Mouse (Mus musculus): Measurements from ENCODE around the gene Tex261. TPM values are rescaled to one million over a fixed set of nuclear protein-coding genes. Genes with fewer than 3 reads are reported as not detected.

Gene Tex261
- polyA plus RNA-seq, 1 experiment from 2014 or later: 66.0 TPM

DNA sequence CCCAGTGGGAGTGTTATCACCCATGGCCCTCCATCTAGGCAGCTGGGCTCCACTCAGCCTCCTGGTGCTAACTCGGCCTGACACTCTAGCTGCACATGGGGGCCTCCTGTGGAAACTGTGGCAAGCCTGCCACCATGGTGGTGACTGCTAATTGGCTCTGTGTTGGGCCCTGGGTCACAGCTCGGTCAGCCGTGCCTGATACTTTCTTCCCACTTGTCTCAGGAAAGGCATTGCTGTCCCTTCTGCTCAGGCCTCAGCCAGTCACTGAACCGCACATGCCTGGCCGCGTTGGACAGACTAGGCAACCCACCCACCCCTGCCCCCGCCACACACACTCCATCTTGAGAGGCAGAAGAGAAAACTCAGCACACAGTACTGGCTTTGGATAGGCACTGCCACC, 12.9 kb upstream of the Tex261 start:
- ATAC-seq: no peak
- 27% methylated on average over 5 of the region's 7 CpGs for WGBS
- peaks cover 3% of the 10 kb centered on the region; the same call in 1 of the 2 replicates for H3K4me1 ChIP-seq
- no peak overlapping the region for H3K27ac ChIP-seq
- H3K4me2 ChIP-seq: no peak overlapping the region
- no peaks in the 10 kb centered on the region for H3K36me3 ChIP-seq (ENCODE audit: poor library complexity, severe bottlenecking)
- no peaks in the 10 kb centered on the region for H3K9me3 ChIP-seq (replicated peaks)
- no peak overlapping the region for H3K4me3 ChIP-seq
- no peaks in the 10 kb centered on the region for H3K27me3 ChIP-seq
- no peak overlapping the region for H3K9ac ChIP-seq

DNA sequence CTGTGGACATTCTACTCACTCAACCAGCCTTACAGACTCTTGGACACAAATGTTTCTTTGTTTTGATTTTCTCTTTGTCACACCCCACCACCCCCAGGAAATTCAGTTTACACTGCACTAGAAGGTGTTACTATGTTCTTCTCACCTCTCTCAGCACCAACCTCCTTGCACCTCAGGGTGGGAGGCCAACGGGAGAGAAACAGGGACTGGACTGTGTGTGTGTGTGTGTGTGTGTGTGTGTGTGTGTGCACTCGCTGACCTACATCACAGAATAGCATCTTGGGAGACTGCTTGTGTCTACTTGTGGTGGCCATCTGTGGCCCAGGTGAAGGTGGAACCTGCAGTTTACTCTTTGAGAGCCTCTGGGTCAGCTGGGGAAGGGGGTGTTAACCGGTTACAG, 10.8 kb upstream of the Tex261 start:
- Histone ChIP-seq H3K9ac (no peak overlapping the region), H3K27ac (no peak overlapping the region), H3K4me2 (no peak overlapping the region), H3K4me1 (peaks cover 3% of the 10 kb centered on the region; the same call in 1 of the 2 replicates), H3K9me3 (replicated peaks) (no peaks in the 10 kb centered on the region), H3K27me3 (no peaks in the 10 kb centered on the region), H3K4me3 (no peak overlapping the region), H3K36me3 (ENCODE audit: poor library complexity, severe bottlenecking) (no peaks in the 10 kb centered on the region)
- no peak for ATAC-seq
- WGBS: 75% methylated on average over 3 of the region's 3 CpGs

DNA sequence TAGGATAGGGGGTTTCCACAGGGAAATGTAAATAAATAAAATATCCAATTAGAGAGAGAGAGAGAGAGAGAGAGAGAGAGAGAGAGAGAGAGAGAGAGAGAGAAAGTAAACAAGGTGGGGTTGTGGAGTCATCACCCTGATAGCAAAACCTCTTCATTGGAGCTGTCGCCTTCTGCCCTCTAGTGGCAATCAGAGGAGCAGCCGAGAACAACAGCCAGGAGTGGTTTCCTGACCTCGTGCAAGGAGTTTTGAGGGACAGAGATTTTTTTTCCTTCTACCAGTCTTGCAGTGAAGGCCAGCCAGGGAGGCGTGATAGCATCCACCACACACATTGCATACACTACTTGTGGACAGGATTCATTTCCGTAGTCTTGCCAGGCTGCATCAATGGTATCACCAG, 3.4 kb upstream of the Tex261 start:
- no peak overlapping the region for H3K9ac ChIP-seq
- no peak for ATAC-seq
- no peak overlapping the region for H3K4me2 ChIP-seq
- 5% methylated on average over 5 of the region's 5 CpGs for WGBS
- H3K27me3 ChIP-seq: no peaks in the 10 kb centered on the region
- H3K9me3 ChIP-seq (replicated peaks): no peaks in the 10 kb centered on the region
- H3K4me3 ChIP-seq: no peak overlapping the region
- H3K36me3 ChIP-seq (ENCODE audit: poor library complexity, severe bottlenecking): no peaks in the 10 kb centered on the region
- peaks cover 14% of the 10 kb centered on the region for H3K4me1 ChIP-seq
- no peak overlapping the region for H3K27ac ChIP-seq

DNA sequence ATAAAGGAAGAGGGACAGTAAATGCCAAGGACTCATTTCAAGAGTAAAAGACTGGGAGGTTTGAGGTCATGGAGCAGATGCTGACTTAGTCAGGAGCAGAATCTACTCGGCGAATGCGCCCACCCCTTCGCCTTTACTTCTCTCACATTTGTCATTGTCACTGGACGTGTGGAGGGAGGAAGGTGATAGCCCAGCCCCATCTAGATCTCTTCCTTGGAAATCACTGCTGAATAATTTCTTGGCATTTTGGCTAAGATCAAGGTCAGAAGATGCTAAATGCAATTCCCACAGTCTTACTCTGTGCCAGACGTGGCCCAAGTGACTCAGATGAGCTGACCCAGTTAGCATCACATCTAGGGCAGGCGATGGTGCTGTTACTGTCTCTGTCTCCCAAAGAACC, 2.7 kb upstream of the Tex261 start:
- no peaks in the 10 kb centered on the region for H3K36me3 ChIP-seq (ENCODE audit: poor library complexity, severe bottlenecking)
- ATAC-seq: no peak
- WGBS: 90% methylated on average over 7 of the region's 7 CpGs
- no peak overlapping the region for H3K4me2 ChIP-seq
- H3K27me3 ChIP-seq: no peaks in the 10 kb centered on the region
- no peak overlapping the region for H3K27ac ChIP-seq
- peaks cover 22% of the 10 kb centered on the region for H3K4me1 ChIP-seq
- H3K9me3 ChIP-seq (replicated peaks): no peaks in the 10 kb centered on the region
- no peak overlapping the region for H3K4me3 ChIP-seq
- no peak overlapping the region for H3K9ac ChIP-seq

DNA sequence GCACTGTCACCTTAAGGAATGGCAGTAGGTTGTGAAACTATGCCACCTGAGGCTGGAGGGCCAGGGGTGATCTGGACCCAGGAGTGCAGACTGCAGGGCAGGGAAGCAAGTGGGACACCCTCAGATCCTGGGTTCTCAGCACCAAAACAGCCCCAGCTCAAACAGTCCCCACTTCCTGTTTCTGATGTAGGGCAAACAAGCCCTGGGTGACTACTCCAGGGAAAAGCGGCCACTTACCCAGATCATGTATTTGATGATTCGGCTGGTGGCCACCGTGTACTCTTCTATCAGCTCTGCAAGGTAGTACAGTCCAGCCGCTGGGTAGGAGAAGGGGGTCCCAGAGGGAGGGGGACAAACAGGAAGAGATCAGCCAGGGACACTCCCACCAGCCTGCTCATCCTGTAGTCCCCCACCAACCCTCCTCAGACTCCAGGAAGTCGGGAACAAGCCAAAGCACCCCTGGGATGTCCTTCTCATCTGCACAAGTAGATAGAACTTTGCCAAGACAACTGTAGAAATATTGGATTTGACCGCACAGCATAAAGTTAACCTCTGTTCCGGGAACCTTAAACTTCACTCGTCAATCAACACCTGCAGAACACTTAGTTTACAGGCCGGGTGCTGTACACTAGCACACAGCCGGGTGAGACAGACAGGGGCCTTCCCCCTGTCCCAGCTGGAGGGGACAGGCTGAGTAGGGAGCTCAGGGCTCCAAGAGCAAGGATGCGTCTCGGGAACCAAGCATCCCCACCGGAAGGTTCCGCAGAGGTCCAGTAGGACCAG, 641 bp downstream of the Tex261 start:
- Histone ChIP-seq H3K27me3 (no peaks in the 10 kb centered on the region), H3K9ac (peak overlapping the region; percentile 92), H3K4me2 (peak overlapping the region; percentile 78), H3K27ac (peak overlapping the region; percentile 74), H3K36me3 (ENCODE audit: poor library complexity, severe bottlenecking) (peaks cover 27% of the 10 kb centered on the region), H3K9me3 (replicated peaks) (no peaks in the 10 kb centered on the region), H3K4me1 (peaks cover 22% of the 10 kb centered on the region), H3K4me3 (peak overlapping the region; percentile 83)
- ATAC-seq: peak; percentile 52
- 3% methylated on average over 14 of the region's 14 CpGs for WGBS

DNA sequence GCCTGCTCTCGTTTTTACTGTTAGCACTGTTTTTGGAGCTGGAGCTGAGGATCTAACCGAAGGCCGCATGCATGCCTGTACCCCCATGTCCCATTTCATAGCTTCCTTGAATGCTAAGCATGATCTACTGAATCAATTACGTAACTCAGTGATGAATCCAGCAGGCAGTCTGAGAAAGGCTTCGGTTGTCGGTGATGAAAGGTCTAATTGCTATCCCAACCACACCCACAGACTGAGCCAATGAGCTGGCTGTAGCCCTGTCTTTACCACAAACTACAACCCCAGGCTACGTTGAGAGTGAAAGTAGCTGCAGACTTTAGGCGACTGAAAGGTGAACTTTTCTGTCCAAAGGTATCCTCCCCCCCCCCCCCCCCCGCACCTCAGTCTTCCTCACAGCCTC, 1.5 kb downstream of the Tex261 start:
- Histone ChIP-seq H3K4me1 (peaks cover 22% of the 10 kb centered on the region), H3K27me3 (no peaks in the 10 kb centered on the region), H3K4me2 (peak overlapping the region; percentile 78), H3K9ac (peak overlapping the region; percentile 92), H3K27ac (no peak overlapping the region), H3K36me3 (ENCODE audit: poor library complexity, severe bottlenecking) (peaks cover 35% of the 10 kb centered on the region), H3K9me3 (replicated peaks) (no peaks in the 10 kb centered on the region), H3K4me3 (peak overlapping the region; percentile 83)
- no peak for ATAC-seq
- 64% methylated on average over 8 of the region's 9 CpGs for WGBS

DNA sequence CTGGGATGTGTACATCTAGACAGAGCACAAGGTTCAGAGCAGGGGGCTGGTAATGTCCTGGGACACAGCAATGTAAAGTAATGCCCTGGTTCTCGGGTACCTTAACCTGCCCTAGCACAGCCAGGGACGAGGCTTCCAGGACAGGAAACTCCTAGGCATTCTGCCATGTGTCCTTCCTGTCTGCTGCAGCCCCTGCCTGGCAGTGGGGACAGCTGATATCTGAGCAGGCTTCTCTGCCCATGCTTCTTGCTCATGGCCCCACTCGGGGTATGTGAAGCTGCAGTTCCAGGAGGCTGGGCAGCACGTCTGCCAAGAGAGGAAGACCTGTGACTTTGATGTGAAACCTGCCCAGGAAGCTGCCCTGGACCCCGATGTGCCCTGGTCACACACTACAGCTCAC, 7.1 kb downstream of the Tex261 start:
- Histone ChIP-seq H3K4me1 (peaks cover 2% of the 10 kb centered on the region; the same call in 1 of the 2 replicates), H3K4me2 (no peak overlapping the region), H3K9ac (no peak overlapping the region), H3K27me3 (peaks cover 15% of the 10 kb centered on the region), H3K36me3 (ENCODE audit: poor library complexity, severe bottlenecking) (peaks cover 46% of the 10 kb centered on the region), H3K27ac (no peak overlapping the region), H3K4me3 (no peak overlapping the region), H3K9me3 (replicated peaks) (no peaks in the 10 kb centered on the region)
- ATAC-seq: no peak
- WGBS: 83% methylated on average over 5 of the region's 5 CpGs

DNA sequence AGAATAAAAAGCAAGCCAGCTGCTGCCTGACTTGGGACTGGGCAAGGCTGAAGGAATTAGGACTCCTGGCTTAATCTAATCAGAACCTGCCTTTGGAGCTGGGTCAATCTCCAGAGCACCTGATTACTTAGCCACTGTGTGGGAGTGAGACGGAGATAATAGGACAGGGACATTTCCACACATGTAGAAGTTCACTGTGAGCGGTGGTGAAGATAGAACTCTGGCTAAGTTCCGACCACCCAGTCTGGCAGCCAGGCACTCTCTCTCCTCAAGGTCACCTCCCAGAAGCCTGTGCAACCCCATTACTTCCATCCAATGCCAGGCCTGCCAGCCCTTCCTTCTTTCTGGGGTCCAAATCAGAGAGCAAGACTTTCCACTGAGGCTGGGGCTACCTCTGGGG, 8.6 kb downstream of the Tex261 start:
- peaks cover 38% of the 10 kb centered on the region for H3K36me3 ChIP-seq (ENCODE audit: poor library complexity, severe bottlenecking)
- no peak overlapping the region for H3K9ac ChIP-seq
- ATAC-seq: no peak
- peaks cover 30% of the 10 kb centered on the region for H3K27me3 ChIP-seq
- H3K4me3 ChIP-seq: no peak overlapping the region
- no peak overlapping the region for H3K27ac ChIP-seq
- no peak overlapping the region for H3K4me2 ChIP-seq
- no peaks in the 10 kb centered on the region for H3K9me3 ChIP-seq (replicated peaks)
- H3K4me1 ChIP-seq: peaks cover 10% of the 10 kb centered on the region
- 94% methylated on average over 3 of the region's 3 CpGs for WGBS

DNA sequence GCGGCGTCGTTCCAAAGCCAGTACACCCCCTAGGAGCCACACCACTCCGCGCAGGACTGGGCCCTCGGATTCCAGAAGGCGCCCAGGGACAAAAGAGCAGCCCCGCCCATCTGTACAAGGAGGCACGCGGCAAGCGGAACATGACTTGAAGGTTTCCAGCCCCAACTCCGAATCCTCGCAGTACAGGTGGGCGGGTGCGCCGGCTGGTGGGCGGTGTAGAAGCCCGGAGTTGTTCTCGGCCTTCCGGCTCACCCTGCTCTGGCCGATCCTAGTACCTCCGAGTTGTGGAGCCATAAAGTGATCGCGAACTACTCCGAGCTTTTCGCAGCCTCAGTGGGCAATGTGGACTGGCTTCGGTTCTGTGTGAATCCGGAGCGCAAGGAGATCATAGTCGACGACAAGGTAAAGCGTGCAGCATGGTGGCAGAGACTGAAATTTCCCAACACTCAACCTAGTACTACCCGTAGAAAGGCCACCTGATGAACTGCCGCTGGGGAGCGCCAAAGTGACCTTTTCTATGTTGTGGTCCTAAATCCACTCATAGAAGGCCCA, 12.7 kb downstream of the Tex261 start:
- Histone ChIP-seq H3K9ac (peak overlapping the region; percentile 43; the same call in 1 of the 2 replicates), H3K4me3 (peak overlapping the region; percentile 28), H3K27me3 (peaks cover 63% of the 10 kb centered on the region), H3K4me1 (peaks cover 15% of the 10 kb centered on the region), H3K27ac (no peak overlapping the region), H3K36me3 (ENCODE audit: poor library complexity, severe bottlenecking) (no peaks in the 10 kb centered on the region), H3K9me3 (replicated peaks) (no peaks in the 10 kb centered on the region), H3K4me2 (peak overlapping the region; percentile 60)
- under 1% methylated on average over 35 of the region's 35 CpGs for WGBS
- peak; percentile 43; the same call in 1 of the 2 replicates for ATAC-seq

DNA sequence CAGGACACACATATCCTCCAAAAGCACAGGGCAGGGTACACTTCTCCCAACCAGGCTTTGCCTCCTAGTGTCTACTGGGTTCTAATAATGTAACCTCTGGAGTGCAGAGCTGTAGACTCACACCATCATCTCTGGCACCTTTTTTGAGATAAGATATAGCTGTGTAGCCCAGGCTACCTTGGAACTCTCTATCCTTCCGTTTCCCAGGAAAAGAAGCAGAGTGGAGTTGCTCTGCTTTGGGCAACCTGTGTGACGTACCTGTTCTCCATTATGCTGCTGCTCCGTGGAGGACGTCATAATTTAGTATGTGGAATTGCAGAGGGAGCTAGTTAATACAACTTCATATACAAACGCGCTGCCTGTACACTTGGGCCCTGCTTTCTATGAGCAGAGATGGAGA, 13.3 kb downstream of the Tex261 start, which contains the start of gene Ankrd53:
TSS of gene Ankrd53 (plus strand) at position 301 of the 400 bp plus-strand sequence.
- H3K9ac ChIP-seq: peak within 1 kb of the TSS; percentile 43; the same call in 1 of the 2 replicates
- H3K27ac ChIP-seq: no peak within 1 kb of the TSS
- H3K4me1 ChIP-seq: peaks cover 16% of the 10 kb centered on the region
- 26% methylated on average over 6 of the region's 6 CpGs for WGBS
- no peak for ATAC-seq
- no peaks in the 10 kb centered on the region for H3K9me3 ChIP-seq (replicated peaks)
- no peaks in the 10 kb centered on the region for H3K36me3 ChIP-seq (ENCODE audit: poor library complexity, severe bottlenecking)
- H3K4me3 ChIP-seq: peak within 1 kb of the TSS; percentile 28
- peak within 1 kb of the TSS; percentile 60 for H3K4me2 ChIP-seq
- peaks cover 69% of the 10 kb centered on the region for H3K27me3 ChIP-seq

DNA sequence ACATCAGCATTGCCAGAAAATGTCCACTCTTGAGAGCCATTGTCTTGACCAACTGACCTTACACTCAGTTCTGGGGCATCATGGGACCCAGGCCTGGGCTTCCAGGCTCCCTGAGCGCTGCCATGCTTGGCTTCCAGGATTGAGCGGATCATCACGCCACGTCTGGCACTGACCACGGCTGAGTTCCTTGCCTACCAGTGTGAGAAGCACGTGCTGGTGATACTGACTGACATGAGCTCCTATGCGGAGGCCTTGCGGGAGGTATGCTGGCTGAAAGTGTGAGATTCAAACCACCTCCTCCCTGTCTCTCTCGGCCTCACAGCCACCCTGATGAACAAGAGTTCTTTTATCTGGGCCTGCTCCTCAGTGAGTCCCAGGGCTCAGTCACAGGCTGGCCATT, 19.6 kb downstream of the Tex261 start:
- Histone ChIP-seq H3K4me3 (no peak overlapping the region), H3K27me3 (peaks cover 61% of the 10 kb centered on the region), H3K4me1 (peaks cover 7% of the 10 kb centered on the region; the same call in 1 of the 2 replicates), H3K9me3 (replicated peaks) (no peaks in the 10 kb centered on the region), H3K36me3 (ENCODE audit: poor library complexity, severe bottlenecking) (no peaks in the 10 kb centered on the region), H3K4me2 (no peak overlapping the region), H3K27ac (no peak overlapping the region), H3K9ac (no peak overlapping the region)
- no peak for ATAC-seq
- WGBS: 76% methylated on average over 9 of the region's 9 CpGs

DNA sequence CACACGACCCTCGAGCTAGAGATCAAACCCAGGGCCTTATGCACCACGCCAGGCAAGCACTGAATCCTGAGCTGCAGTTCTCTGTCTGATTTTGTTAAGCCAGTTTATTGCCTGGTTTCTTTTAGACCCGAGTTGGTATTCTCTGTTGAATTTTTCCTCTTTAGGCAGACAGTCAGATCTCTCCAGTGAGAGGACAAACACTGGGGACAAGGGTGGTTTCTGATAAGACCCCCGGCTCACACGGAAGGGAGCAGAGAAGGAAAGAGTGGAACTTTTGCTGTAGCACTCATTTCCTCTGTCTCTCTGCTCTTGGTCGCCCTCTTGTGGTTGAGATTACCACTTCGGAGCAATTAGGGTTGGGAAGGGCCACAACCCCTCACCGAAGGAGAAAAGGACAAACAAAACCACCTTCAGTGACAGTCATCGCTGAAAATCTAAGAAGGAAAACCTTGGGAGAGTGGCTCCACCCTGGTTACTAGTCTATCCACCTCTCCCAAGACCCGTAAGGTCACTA, 25.4 kb downstream of the Tex261 start:
- Histone ChIP-seq H3K27me3 (peaks cover 27% of the 10 kb centered on the region), H3K9ac (no peak overlapping the region), H3K9me3 (replicated peaks) (no peaks in the 10 kb centered on the region), H3K4me2 (no peak overlapping the region), H3K27ac (no peak overlapping the region), H3K36me3 (ENCODE audit: poor library complexity, severe bottlenecking) (no peaks in the 10 kb centered on the region), H3K4me3 (no peak overlapping the region), H3K4me1 (0 out of 2 replicates have a peak, but pooled peaks cover 2% of the 10 kb centered on the region)
- ATAC-seq: no peak
- WGBS: 8% methylated on average over 11 of the region's 11 CpGs
